Mouse (Mus musculus) lung, embryonic 16.5 days (tissue): ENCODE measurements around the gene Dock3. TPM values are rescaled to one million over a fixed set of nuclear protein-coding genes. Genes with fewer than 3 reads are reported as not detected.

Experiments
- ATAC-seq: fragments of 200-750 bp; cut with Nextera tagmentation; 2 replicates; pipeline ENCODE4 v1.8.0; 2017; ENCODE audit warnings: low read depth, mild to moderate bottlenecking, moderate library complexity
- H3K27ac ChIP-seq: fragments of 300-500 bp; sonication (generic); 2 replicates; pipeline ENCODE4 v1.5.1; 2014; ENCODE audit warnings: mild to moderate bottlenecking, control low read depth, low read length
- H3K27me3 ChIP-seq: fragments of 300-500 bp; sonication (generic); 2 replicates; pipeline ENCODE4 v1.6.1; 2014; ENCODE audit warnings: low read depth, low read length, mixed read lengths; ENCODE audit not compliant: control insufficient read depth, insufficient read depth
- H3K36me3 ChIP-seq: fragments of 300-500 bp; sonication (generic); 2 replicates; pipeline ENCODE4 v1.6.1; 2014; ENCODE audit warnings: low read length; ENCODE audit not compliant: control insufficient read depth, insufficient read depth
- H3K4me1 ChIP-seq: fragments of 300-500 bp; sonication (generic); replicated peaks from 2 replicates; pipeline ENCODE4 v1.6.1; 2014; ENCODE audit warnings: low read length, mixed read lengths; ENCODE audit not compliant: control insufficient read depth, insufficient read depth
- H3K4me2 ChIP-seq: fragments of 300-500 bp; sonication (generic); 2 replicates; pipeline ENCODE4 v1.6.1; 2014; ENCODE audit warnings: low read depth, low read length, control low read depth
- H3K4me3 ChIP-seq: fragments of 300-500 bp; sonication (generic); 2 replicates; pipeline ENCODE4 v1.5.1; 2014; ENCODE audit warnings: mild to moderate bottlenecking, low read length, control low read depth
- H3K9ac ChIP-seq: fragments of 300-500 bp; sonication (generic); 2 replicates; pipeline ENCODE4 v1.6.1; 2014; ENCODE audit warnings: low read length, control low read depth
- H3K9me3 ChIP-seq: fragments of 300-500 bp; sonication (generic); 2 replicates; pipeline ENCODE4 v1.6.1; 2016; ENCODE audit warnings: low read length; ENCODE audit not compliant: control insufficient read depth
- WGBS: fragments of 180-500 bp; shearing (Covaris S2); extraction: QIAGEN DNeasy Blood & Tissue Kit; methylation state at CpG from one replicate; pipeline ENCODE4 v1.1.7; 2014; 5-methylcytosine and 5-hydroxymethylcytosine counted together
- polyA plus RNA-seq: library from polyadenylated mRNA; unstranded; fragments of >200 nt; fragmentation: Nextera tagmentation; extraction: Ambion mirVana; gene quantifications from 2 replicates; pipeline ENCODE4 v1.2.1, GENCODE M21; 2015

The Dock3 gene
- polyA plus RNA-seq, 1 experiment from 2014 or later: 0.19 TPM

DNA sequence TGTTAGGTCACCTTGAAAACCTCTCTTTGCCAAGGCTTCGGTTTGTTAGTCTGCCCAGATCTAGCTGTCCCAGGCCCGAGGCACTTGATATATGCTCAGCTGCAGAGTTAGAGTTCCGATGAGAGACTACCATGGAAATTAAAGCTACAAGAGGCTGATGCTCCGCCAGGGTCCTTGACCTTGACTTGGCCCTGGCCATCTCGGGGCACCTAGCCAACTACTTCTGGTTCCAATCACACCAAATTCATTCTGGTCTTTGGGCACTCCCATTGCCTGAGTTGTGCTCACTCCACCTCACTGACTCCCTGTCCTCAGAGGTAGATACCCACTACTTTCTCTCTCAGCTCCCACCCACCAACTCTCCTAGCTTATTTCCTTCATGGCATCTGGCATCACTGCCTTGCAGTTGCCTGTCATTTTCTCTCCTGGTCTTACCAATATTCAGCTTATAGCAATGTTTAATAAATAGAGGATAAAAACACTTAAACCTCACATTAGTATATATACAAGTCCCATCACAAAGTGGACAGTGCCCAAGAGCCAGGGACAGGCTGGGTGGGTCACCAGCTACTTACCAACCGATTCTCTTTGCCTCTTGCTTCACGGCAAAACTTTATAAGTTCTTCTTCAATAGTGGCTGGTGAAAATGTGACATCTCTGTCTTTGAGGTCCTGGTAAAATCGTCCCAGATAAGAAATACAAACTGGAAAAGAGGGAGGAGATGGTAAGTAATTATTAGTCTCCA is 341.0 kb downstream of the Dock3 start:
- no peaks in the 10 kb centered on the region for H3K27me3 ChIP-seq
- 55% methylated on average over 8 of the region's 8 CpGs for WGBS
- peaks cover 32% of the 10 kb centered on the region for H3K4me1 ChIP-seq
- H3K9ac ChIP-seq: peak overlapping the region; percentile 94
- peak overlapping the region; percentile 57 for H3K4me2 ChIP-seq
- H3K27ac ChIP-seq: no peak overlapping the region
- no peaks in the 10 kb centered on the region for H3K9me3 ChIP-seq
- H3K36me3 ChIP-seq: peaks cover 27% of the 10 kb centered on the region
- ATAC-seq: no peak
- peak overlapping the region; percentile 84 for H3K4me3 ChIP-seq

GRCm38 (mm10) chr9:106889321-106889720 is 342.4 kb downstream of the Dock3 start:
- Histone ChIP-seq H3K27me3 (no peaks in the 10 kb centered on the region), H3K4me2 (no peak overlapping the region), H3K9me3 (no peaks in the 10 kb centered on the region), H3K36me3 (peaks cover 29% of the 10 kb centered on the region), H3K4me1 (peaks cover 46% of the 10 kb centered on the region), H3K9ac (no peak overlapping the region), H3K4me3 (no peak overlapping the region), H3K27ac (no peak overlapping the region)
- ATAC-seq: no peak
- 67% methylated on average over 9 of the region's 9 CpGs for WGBS

DNA sequence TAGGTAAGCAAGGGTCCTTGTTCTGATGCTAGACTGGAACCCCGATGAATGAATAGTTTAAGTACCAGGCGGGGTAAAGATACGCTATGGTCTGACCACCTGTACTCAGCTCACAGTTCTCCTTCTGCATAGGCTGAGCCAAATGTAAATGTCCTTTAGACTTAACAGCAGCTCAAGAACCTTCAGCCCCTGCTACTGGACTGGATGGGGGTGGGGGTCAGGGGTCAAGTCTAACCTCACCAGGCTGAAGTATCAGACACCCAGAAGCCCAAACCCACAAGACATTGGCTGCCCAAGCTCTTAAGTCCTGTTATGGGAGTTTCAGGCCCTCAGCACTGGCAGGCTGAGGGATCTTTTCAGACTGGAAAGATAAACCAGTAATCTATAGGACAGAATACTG is 343.4 kb downstream of the Dock3 start:
- Histone ChIP-seq H3K4me2 (no peak overlapping the region), H3K4me1 (peaks cover 52% of the 10 kb centered on the region), H3K27ac (no peak overlapping the region), H3K9ac (no peak overlapping the region), H3K27me3 (no peaks in the 10 kb centered on the region), H3K36me3 (peaks cover 29% of the 10 kb centered on the region), H3K4me3 (no peak overlapping the region), H3K9me3 (no peaks in the 10 kb centered on the region)
- WGBS: 89% methylated on average over 3 of the region's 3 CpGs
- no peak for ATAC-seq

DNA sequence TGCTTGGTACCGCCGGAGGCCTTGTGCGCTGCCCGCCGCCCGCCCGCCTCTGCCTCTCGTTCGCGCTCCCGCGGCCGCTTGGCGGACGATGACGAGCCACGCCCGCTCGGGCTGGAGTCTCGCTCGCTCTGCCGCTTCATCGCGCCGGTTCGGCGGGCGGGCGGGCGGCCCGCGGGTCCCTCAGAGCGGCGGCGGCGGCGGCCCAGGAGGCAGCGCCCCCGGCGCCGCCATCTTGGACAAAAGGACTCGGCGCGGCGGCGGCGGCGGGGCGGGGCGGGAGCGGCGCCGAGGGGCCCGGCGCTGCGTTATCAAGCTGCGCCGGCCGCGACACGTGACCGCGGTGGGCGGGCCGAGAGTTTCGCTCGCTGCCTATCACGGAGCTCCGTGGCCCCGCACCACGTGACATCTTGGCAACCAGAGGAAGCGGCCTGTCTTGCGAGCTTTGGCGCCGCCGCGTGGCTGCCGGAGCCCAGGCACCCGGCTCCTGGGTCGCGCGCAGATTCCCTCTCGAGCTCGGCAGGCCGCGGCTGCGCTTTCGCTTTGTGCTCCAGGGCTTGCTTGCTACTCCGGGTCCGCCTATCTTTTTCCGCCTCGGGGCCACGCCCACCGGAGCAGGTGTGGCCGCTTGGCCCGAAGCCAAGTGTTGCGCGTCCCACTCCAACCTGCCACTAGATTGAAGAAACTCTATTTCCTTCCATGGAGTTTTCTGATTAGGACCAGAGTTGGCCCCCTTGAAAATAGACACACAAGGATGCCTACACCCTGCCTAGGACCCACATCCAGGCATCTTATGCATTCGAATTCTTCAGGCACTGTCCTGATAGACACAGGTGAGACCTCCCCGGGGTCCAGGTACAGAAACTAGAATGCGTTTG is 344.6 kb downstream of the Dock3 start, which contains the start of gene Rbm15b:
Gene Rbm15b (minus strand): TSS at position 601 of the 875 bp plus-strand sequence.
- WGBS: 4% methylated on average over 50 of the region's 101 CpGs
- peak within 1 kb of the TSS; percentile 96 for H3K9ac ChIP-seq
- no peaks in the 10 kb centered on the region for H3K27me3 ChIP-seq
- H3K4me2 ChIP-seq: peak within 1 kb of the TSS; percentile 99
- peaks cover 32% of the 10 kb centered on the region for H3K36me3 ChIP-seq
- H3K9me3 ChIP-seq: no peaks in the 10 kb centered on the region
- peaks cover 57% of the 10 kb centered on the region for H3K4me1 ChIP-seq
- peak within 1 kb of the TSS; percentile 80 for H3K27ac ChIP-seq
- ATAC-seq: peak; percentile 82
- H3K4me3 ChIP-seq: peak within 1 kb of the TSS; percentile 86

GRCm38 (mm10) chr9:106885901-106886731 is 345.6 kb downstream of the Dock3 start:
- H3K36me3 ChIP-seq: peaks cover 38% of the 10 kb centered on the region
- H3K27me3 ChIP-seq: no peaks in the 10 kb centered on the region
- H3K4me3 ChIP-seq: peak overlapping the region; percentile 86
- peak overlapping the region; percentile 99 for H3K4me2 ChIP-seq
- under 1% methylated on average over 84 of the region's 107 CpGs for WGBS
- H3K9me3 ChIP-seq: no peaks in the 10 kb centered on the region
- peak overlapping the region; percentile 96 for H3K9ac ChIP-seq
- H3K27ac ChIP-seq: peak overlapping the region; percentile 80
- peak; percentile 8; the same call in 1 of the 2 replicates for ATAC-seq
- H3K4me1 ChIP-seq: peaks cover 57% of the 10 kb centered on the region

GRCm38 (mm10) chr9:106884996-106885900 is 346.5 kb downstream of the Dock3 start:
- Histone ChIP-seq H3K9me3 (no peaks in the 10 kb centered on the region), H3K4me2 (peak overlapping the region; percentile 99), H3K36me3 (peaks cover 39% of the 10 kb centered on the region), H3K27me3 (no peaks in the 10 kb centered on the region), H3K4me3 (peak overlapping the region; percentile 86), H3K4me1 (peaks cover 49% of the 10 kb centered on the region), H3K27ac (no peak overlapping the region), H3K9ac (peak overlapping the region; percentile 96)
- no peak for ATAC-seq
- 9% methylated on average over 44 of the region's 44 CpGs for WGBS

DNA sequence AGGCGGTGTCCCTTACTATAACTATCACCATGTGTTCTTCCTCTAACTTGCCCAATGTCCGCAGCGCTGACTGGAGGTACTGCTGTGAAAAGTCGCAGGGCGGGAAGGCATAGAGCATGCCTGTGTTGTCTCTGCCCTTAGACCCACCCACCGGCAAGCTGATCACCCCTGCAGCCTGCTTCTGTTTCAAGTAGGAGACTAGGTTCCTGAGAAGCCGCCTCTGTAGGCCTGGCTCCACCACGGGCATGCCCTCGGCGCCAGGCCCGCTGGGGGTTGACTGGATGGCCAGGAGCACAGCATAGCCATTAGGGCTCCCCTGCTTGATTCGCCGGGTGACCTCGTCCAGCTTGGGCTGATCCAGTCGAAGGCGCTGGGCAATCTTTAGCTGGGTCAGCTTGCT is 347.4 kb downstream of the Dock3 start:
- peak overlapping the region; percentile 86 for H3K4me3 ChIP-seq
- H3K9ac ChIP-seq: peak overlapping the region; percentile 96
- H3K4me2 ChIP-seq: peak overlapping the region; percentile 99
- H3K4me1 ChIP-seq: peaks cover 41% of the 10 kb centered on the region
- peaks cover 29% of the 10 kb centered on the region for H3K36me3 ChIP-seq
- WGBS: 14% methylated on average over 16 of the region's 16 CpGs
- H3K27ac ChIP-seq: no peak overlapping the region
- H3K9me3 ChIP-seq: no peaks in the 10 kb centered on the region
- ATAC-seq: no peak
- H3K27me3 ChIP-seq: no peaks in the 10 kb centered on the region

- no peak for ATAC-seq
- 0 out of 2 replicates have a peak overlapping the region, but pooled peaks have one; percentile 25 for H3K4me2 ChIP-seq
- H3K36me3 ChIP-seq: peaks cover 23% of the 10 kb centered on the region
- peaks cover 37% of the 10 kb centered on the region for H3K4me1 ChIP-seq
- no peak overlapping the region for H3K27ac ChIP-seq
- no peak overlapping the region for H3K9ac ChIP-seq
- H3K9me3 ChIP-seq: no peaks in the 10 kb centered on the region
- no peak overlapping the region; the same call in 1 of the 2 replicates for H3K4me3 ChIP-seq
- 61% methylated on average over 3 of the region's 3 CpGs for WGBS
- no peaks in the 10 kb centered on the region for H3K27me3 ChIP-seq
Measured at GRCm38 (mm10) chr9:106883085-106883484, 348.6 kb downstream of the Dock3 start.
